Comparison of ENCODE assay signal across 9 mouse cellular contexts in the genomic region with DNA sequence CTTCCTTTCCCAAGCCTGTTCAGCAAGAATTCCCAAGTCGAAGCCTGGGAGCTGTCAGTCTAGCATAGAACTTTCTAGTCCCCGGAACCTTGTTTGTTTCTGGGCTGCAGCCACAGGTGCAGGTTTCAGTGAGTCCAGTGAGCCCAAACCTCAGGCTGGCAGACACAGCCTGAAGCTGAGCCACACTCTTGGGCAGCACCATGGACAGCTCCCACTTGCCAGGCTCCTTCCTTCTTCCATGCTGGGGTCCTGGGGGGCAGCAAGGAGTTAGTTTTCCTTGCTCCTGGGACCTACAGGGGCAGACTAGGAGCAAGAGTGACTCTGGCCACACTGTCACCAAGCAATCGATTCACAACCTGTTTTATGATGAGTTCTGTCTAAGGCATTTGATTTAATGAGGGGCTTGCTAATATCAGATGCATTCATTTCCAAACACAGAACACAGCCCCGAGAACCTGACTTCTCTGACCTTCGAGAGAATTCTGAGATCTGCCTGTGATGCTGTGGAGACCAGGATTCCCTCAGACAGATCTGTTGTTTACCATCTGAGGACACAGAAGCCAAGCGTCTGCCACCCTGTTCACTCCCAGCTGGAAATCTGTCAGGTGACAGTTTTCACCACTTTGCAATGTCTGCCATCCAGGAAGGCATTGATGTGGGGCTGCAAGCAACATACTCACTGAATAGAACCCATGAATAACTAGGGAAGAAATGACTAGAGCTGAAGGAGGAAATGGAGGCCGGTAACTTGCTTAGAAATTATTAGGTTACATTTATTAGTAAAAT. TPM values are rescaled to one million over a fixed set of nuclear protein-coding genes. Genes with fewer than 3 reads are reported as not detected.
DNase-seq lines count a peak whose midpoint lies in the region; ATAC-seq and TF ChIP-seq lines count a peak whose summit lies in the region.
"Had no signal": no experiment of that assay in that cellular context is flagged by ENCODE, and none has a peak within 500 bp of the region (broad histone marks: within the 10 kb centered on the region; RNA-seq: fewer than 3 reads in every experiment).

No protein-coding gene starts in this region.

- peak; percentile 47 to 56 for DNase-seq in cerebellum, postnatal 14 days
- no peak for DNase-seq in cerebellum, adult 11-12 months
- peak; percentile 46 for DNase-seq in right cerebral cortex, postnatal 4 days
- DNase-seq in right cerebral cortex, postnatal 14 days = no peak
- peak; percentile 85 for DNase-seq in embryonic facial prominence, embryonic 11.5 days (ENCODE audit: low spot score)
- peak; percentile 44 for DNase-seq in lung, postnatal 0 days (ENCODE audit: low spot score)

- H3K4me3 ChIP-seq in embryonic facial prominence, embryonic 11.5 days (ENCODE audit: low read depth, low read length) = no peak overlapping the region
- no peak overlapping the region for H3K4me3 ChIP-seq in lung, postnatal 0 days (ENCODE audit: low read depth, low read length)
- no peak overlapping the region for H3K4me3 ChIP-seq in midbrain, embryonic 15.5 days

- no peak overlapping the region for H3K27ac ChIP-seq in embryonic facial prominence, embryonic 11.5 days (replicated peaks; ENCODE audit: low read depth, low read length)
- H3K27ac ChIP-seq in lung, postnatal 0 days (ENCODE audit: low read length) = no peak overlapping the region
- H3K27ac ChIP-seq in midbrain, embryonic 15.5 days = no peak overlapping the region

- H3K27me3 ChIP-seq in embryonic facial prominence, embryonic 11.5 days (ENCODE audit: control insufficient read depth, insufficient read depth, low read length) = no peaks in the 10 kb centered on the region
- no peaks in the 10 kb centered on the region for H3K27me3 ChIP-seq in lung, postnatal 0 days (replicated peaks; ENCODE audit: insufficient read depth, low read length)
- H3K27me3 ChIP-seq in midbrain, embryonic 15.5 days (replicated peaks) = no peaks in the 10 kb centered on the region

- H3K4me2 ChIP-seq in embryonic facial prominence, embryonic 11.5 days (ENCODE audit: low read depth, low read length) = no peak overlapping the region
- no peak overlapping the region for H3K4me2 ChIP-seq in lung, postnatal 0 days (replicated peaks; ENCODE audit: low read depth, low read length)
- H3K4me2 ChIP-seq in midbrain, embryonic 15.5 days = no peak overlapping the region

- no peaks in the 10 kb centered on the region for H3K9me3 ChIP-seq in embryonic facial prominence, embryonic 11.5 days (replicated peaks; ENCODE audit: control insufficient read depth, low read length)
- no peaks in the 10 kb centered on the region for H3K9me3 ChIP-seq in lung, postnatal 0 days (ENCODE audit: low read length)
- no peaks in the 10 kb centered on the region for H3K9me3 ChIP-seq in midbrain, embryonic 15.5 days

- 68% methylated on average over 7 of the region's 7 CpGs for WGBS in embryonic facial prominence, embryonic 11.5 days
- WGBS in lung, postnatal 0 days = 55% methylated on average over 7 of the region's 7 CpGs
- 63% methylated on average over 7 of the region's 7 CpGs for WGBS in midbrain, embryonic 15.5 days

- no peak for TF ChIP-seq EP300 in lung, postnatal 0 days (IDR thresholded peaks at IDR 0.05)

- no peak for TF ChIP-seq CTCF in lung, postnatal 0 days (IDR thresholded peaks at IDR 0.05)

- no peak overlapping the region for H3K9ac ChIP-seq in embryonic facial prominence, embryonic 11.5 days (replicated peaks; ENCODE audit: low read length)
- no peak overlapping the region for H3K9ac ChIP-seq in lung, postnatal 0 days (replicated peaks; ENCODE audit: low read depth)
- no peak overlapping the region for H3K9ac ChIP-seq in midbrain, embryonic 15.5 days

- no peaks in the 10 kb centered on the region for H3K4me1 ChIP-seq in embryonic facial prominence, embryonic 11.5 days (ENCODE audit: control insufficient read depth, insufficient read depth, low read length)
- H3K4me1 ChIP-seq in lung, postnatal 0 days (ENCODE audit: insufficient read depth, low read depth, low read length) = no peaks in the 10 kb centered on the region
- peaks cover 13% of the 10 kb centered on the region for H3K4me1 ChIP-seq in midbrain, embryonic 15.5 days

- H3K36me3 ChIP-seq in embryonic facial prominence, embryonic 11.5 days (replicated peaks; ENCODE audit: control insufficient read depth, insufficient read depth, low read depth, low read length) = no peaks in the 10 kb centered on the region
- no peaks in the 10 kb centered on the region for H3K36me3 ChIP-seq in lung, postnatal 0 days (ENCODE audit: insufficient read depth, low read length)
- no peaks in the 10 kb centered on the region for H3K36me3 ChIP-seq in midbrain, embryonic 15.5 days (replicated peaks)

- ATAC-seq in embryonic facial prominence, embryonic 11.5 days (replicated peaks; ENCODE audit: insufficient number of reproducible peaks, low FRiP score, low TSS enrichment, low read depth) = no peak
- ATAC-seq in lung, postnatal 0 days = no peak
- no peak for ATAC-seq in frontal cortex, adult (ENCODE audit: low TSS enrichment)
- ATAC-seq in midbrain, embryonic 15.5 days (replicated peaks) = no peak

RNA-seq across cellular contexts. Expression of gene 5031439G07Rik, which starts 22.6 kb away (rescaled TPM):
- polyA plus RNA-seq in embryonic facial prominence, embryonic 11.5 days (2014; fragmentation: Nextera tagmentation; extraction: Ambion mirVana) = 11.6 and 16.8 TPM in 2 replicates
- 4.3 and 4.6 TPM in 2 replicates for polyA plus RNA-seq in lung, postnatal 0 days (2015; fragmentation: Nextera tagmentation; extraction: Ambion mirVana)
- 28.4 and 33.9 TPM in 2 replicates for polyA plus RNA-seq in midbrain, embryonic 15.5 days (2015; fragmentation: Nextera tagmentation; extraction: Ambion mirVana)

RNA-seq across cellular contexts. Expression of gene Nup50, which starts 42.6 kb away (rescaled TPM):
- polyA plus RNA-seq in embryonic facial prominence, embryonic 11.5 days (2014; fragmentation: Nextera tagmentation; extraction: Ambion mirVana) = 65.8 and 67.1 TPM in 2 replicates
- polyA plus RNA-seq in lung, postnatal 0 days (2015; fragmentation: Nextera tagmentation; extraction: Ambion mirVana) = 12.1 and 13.9 TPM in 2 replicates
- polyA plus RNA-seq in midbrain, embryonic 15.5 days (2015; fragmentation: Nextera tagmentation; extraction: Ambion mirVana) = 25.4 and 26.2 TPM in 2 replicates

RNA-seq across cellular contexts. Expression of gene Gm29666, which starts 45.9 kb away (rescaled TPM):
- polyA plus RNA-seq in embryonic facial prominence, embryonic 11.5 days (2014; fragmentation: Nextera tagmentation; extraction: Ambion mirVana) = 0.50 and 0.52 TPM in 2 replicates
- 0.10 and 0.12 TPM in 2 replicates for polyA plus RNA-seq in lung, postnatal 0 days (2015; fragmentation: Nextera tagmentation; extraction: Ambion mirVana)
- 0.83 and 0.96 TPM in 2 replicates for polyA plus RNA-seq in midbrain, embryonic 15.5 days (2015; fragmentation: Nextera tagmentation; extraction: Ambion mirVana)

RNA-seq across cellular contexts. Expression of gene Upk3a, which starts 51.2 kb away (rescaled TPM):
- not detected in 2 replicates for polyA plus RNA-seq in embryonic facial prominence, embryonic 11.5 days (2014; fragmentation: Nextera tagmentation; extraction: Ambion mirVana)
- 33.6 and 41.0 TPM in 2 replicates for polyA plus RNA-seq in lung, postnatal 0 days (2015; fragmentation: Nextera tagmentation; extraction: Ambion mirVana)
- polyA plus RNA-seq in midbrain, embryonic 15.5 days (2015; fragmentation: Nextera tagmentation; extraction: Ambion mirVana) = 0.83 and 1.2 TPM in 2 replicates
- polyA plus RNA-seq: heart, embryonic 14.5 days had no signal

Comparison
In these comparisons a context has a peak if more than half of its experiments do, and no peak if none do; other contexts are left out.
1. DNase-seq: peak in cerebellum, postnatal 14 days (2 of 2), right cerebral cortex, postnatal 4 days (single experiment), embryonic facial prominence, embryonic 11.5 days (single experiment) and lung, postnatal 0 days (single experiment); none in cerebellum, adult 11-12 months (single experiment) and right cerebral cortex, postnatal 14 days (single experiment).